Mouse (Mus musculus) adrenal gland, postnatal 14 days (tissue): Measurements from ENCODE around the gene Emc3. TPM values are rescaled to one million over a fixed set of nuclear protein-coding genes. Genes with fewer than 3 reads are reported as not detected.

Experiments used
- DNase-seq: peaks from one replicate; pipeline ENCODE4 v3.0.0; 2021; ENCODE audit warnings: mixed read lengths
- long read RNA-seq, 2 experiments: library from polyadenylated mRNA; stranded (forward); transcript quantifications; one replicate each; pipeline ENCODE4 v2.0.0; 2021
- total RNA-seq: library from RNA; stranded (reverse); gene quantifications from 2 replicates; pipeline ENCODE4 v1.2.3, GENCODE M21; 2021

Gene Emc3
- total RNA-seq: 88.7 and 94.4 TPM in 2 replicates
- long read RNA-seq, experiment 1, transcript Emc3-201 (8 exons, 1,985 nt): major isoform, 190 of 214 reads
- long read RNA-seq, experiment 1, partial matches to known transcripts: 2 of 214 reads
- long read RNA-seq, experiment 1, other reads (novel, unspliced or antisense): 19 of 214 reads
- long read RNA-seq, experiment 2, transcript Emc3-201 (8 exons, 1,985 nt): major isoform, 161 of 180 reads
- long read RNA-seq, experiment 2, partial matches to known transcripts: 2 of 180 reads
- long read RNA-seq, experiment 2, other reads (novel, unspliced or antisense): 15 of 180 reads

GRCm38 (mm10) chr6:113530932-113531839 is at the start of gene Emc3, which contains the start of gene Fancd2:
TSS of gene Emc3 (minus strand) at chr6:113531652.
TSS of gene Fancd2 (plus strand) at chr6:113531682.
- peak; percentile 93 for DNase-seq

GRCm38 (mm10) chr6:113579306-113579705 is 47.9 kb upstream of the Emc3 start:
- no peak for DNase-seq

DNA sequence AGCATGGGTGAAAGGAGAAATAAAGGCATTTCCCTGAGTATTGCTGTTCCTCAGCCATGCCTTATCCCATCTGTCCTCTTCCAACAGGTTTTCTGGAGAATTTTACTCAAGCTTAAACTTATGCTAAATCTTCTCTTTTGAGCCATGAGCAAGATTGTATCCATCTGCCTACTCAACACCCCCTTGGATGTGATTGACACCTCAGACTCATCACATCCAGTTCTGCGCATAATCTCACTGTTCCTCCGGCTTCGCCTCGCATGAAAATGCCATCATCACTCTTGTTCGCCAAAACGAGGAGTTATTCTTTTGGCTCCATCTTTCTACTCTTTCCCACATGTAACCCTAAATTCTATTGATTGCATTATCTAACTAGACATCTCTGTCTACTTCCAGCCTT is 44.6 kb upstream of the Emc3 start:
- DNase-seq: no peak

DNA sequence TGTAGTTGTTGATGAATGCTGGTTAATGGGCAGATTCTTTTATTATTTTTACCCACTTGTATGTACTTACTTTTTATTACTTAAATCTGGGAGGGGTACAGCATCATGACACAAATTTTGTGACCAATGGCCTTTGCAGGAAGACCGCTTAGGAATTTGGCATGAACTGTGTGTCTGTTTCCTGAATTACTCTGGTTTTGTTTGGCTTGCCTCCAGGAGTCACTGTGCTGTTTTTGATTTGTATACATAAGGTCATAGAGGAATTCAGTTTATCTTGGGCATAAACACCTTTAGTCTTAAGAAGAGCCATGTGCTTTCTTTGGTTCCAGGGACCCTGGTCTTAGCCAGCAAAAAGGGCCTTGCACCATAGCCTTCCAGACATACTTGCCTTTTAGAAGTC is 33.1 kb upstream of the Emc3 start:
- no peak for DNase-seq

GRCm38 (mm10) chr6:113559736-113560135 is 28.3 kb upstream of the Emc3 start:
- DNase-seq: no peak

DNA sequence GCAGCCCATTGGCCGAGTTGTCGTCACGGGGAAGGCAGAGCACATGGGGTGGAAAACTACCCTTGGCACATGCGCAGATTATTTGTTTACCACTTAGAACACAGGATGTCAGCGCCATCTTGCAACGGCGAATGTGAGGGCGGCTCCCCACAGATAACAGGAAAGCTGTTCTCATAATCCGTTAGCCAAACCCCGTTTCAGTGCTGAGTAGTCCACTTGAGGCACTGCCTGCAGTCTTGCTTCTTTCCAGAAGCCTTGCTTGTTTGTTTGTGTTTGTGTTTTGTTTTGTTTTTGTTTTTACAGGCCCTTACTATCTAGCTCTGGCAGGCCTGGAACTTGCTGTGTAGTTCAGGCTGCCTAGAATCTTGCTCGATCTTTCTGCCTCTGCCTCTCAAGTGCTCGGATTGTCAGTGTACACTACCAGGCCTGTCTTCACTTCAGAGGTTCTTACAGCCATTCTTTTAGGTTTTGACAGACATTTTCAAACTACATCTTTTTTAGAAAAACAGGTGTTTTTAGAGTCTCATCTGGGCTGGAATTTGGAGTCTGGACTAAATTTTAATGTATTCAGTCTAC is 12.5 kb upstream of the Emc3 start:
- DNase-seq: no peak

- no peak for DNase-seq
Observed at GRCm38 (mm10) chr6:113541610-113542009, 10.2 kb upstream of the Emc3 start.

DNA sequence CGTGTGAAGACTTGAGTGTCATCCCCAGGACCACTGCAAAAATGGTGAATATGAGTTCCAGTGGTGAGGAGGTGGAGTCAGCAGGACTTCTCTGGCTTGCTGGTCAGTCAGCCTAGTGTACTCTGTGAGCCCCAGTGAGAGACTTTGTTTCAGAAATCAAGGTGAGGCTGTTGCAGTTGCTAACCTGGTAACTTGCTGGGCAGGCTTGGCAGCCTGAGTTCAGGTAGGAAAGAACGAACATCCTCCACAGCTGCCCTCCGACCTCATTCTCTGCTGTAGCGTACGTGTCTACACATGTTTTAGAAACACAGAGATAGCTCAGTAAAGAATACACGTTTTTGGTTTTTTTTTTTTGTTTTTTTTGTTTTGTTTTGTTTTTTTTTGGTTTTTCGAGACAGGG is 3.4 kb upstream of the Emc3 start:
- no peak for DNase-seq

GRCm38 (mm10) chr6:113531840-113532404 is 470 bp upstream of the Emc3 start:
- DNase-seq: no peak

GRCm38 (mm10) chr6:113523420-113523819 is 8.0 kb downstream of the Emc3 start:
- no peak for DNase-seq

DNA sequence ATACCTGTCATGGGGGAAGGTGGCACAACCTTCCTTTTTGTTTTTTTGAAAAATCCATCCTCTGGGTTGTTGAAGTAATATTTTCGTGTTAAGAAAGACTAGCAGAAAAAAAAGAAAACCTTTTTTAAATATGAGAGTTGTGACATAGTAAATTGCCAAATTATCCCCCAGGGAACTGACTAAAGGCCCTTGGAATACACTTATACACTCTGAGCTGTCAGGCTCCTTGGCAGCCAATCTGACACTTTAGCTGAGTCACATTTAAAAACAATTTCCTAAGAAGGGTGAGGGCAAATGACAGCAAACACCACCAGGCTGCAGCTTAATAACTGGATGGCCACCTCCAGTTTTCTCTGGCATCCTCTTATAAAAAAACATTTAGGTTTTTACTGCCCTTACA is 9.1 kb downstream of the Emc3 start:
- DNase-seq: no peak

DNA sequence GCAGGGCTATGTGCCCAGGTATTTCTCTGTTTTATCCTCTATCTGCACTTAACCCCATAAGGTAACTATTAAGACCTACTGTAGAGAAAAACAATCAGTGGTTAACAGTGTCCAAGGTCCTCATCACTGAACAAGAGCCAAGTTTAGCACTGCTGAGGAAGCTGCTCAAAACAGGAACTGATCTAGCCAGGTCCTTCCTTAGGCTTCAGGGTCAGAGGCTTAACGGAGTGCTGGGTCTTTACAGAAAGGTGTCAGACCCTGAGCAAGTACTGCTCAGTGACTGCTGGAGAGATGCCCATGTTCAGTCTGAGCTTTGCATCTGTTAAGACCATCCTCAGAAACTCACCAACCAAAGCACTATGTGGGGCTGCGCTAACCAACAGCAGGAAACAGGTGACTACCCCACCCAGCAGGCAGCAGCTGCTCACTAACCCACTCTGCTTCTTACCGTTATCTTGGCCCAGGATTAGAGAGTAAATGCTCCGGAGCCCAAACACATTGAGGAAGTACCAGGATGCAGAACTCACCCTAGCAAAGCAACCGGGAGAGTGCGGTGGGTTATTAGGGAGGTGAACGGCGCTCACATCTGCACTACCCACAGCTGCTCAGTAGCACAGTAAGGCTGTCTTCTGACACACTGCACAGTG is 13.9 kb downstream of the Emc3 start:
- DNase-seq: no peak

GRCm38 (mm10) chr6:113514600-113514999 is 16.9 kb downstream of the Emc3 start:
- DNase-seq: no peak

GRCm38 (mm10) chr6:113513944-113514343 is 17.5 kb downstream of the Emc3 start:
- peak; percentile 35 for DNase-seq

DNA sequence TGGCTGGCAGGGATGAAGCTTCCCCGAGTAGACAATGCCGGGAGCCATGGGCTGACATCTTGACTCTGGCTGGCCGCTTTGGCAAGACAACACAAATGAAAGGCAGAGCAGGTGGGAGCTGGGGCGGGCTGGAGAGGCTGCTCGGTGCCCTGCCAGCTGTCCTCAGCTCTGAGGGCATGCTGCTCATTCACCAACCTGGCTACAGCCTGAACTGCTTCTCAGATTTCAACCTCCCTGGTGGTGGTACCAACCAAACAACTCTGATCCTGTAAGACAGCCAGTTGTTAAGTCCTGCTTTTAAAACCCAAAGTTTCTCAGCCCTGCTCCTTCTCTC is 22.5 kb downstream of the Emc3 start:
- no peak for DNase-seq

GRCm38 (mm10) chr6:113508272-113508946 is 23.0 kb downstream of the Emc3 start:
- peak; percentile 67 for DNase-seq

DNA sequence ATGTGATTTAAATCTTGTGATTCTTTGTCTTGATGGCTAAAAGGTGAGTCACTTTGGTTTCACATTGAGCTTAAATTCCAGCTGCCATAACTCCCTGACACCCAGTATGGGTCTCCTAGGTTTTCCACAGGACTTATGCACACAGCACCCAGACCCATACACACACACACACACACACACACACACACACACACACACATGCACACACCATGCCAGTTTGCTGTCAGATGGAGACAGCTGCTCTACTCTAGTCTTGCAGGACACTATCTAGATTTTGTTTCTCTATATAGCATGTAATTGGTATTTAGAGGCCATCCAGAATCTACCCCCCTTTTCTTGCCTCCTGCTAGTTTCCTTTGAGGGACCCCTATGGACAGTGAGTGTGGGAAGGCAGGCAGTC is 24.3 kb downstream of the Emc3 start:
- no peak for DNase-seq

DNA sequence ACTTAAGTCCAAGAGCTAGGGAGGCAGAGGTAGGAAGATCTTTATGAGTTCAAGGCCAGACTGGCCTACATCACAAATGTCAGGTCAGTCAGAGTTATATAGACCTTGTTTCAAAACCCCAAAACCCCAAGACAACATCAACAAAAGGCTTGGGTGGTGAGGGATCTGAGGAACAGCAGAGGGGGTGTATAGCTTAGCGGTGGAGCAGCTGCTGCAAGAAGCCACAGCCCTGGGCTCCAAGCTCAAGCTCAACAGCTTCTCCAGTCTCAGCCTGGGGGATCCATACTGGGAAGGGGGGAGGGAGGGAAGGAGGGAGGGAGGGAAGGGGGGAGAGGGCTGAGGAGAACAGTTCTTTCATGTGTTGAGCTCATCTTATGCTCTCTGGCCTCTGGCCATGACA is 25.8 kb downstream of the Emc3 start:
- no peak for DNase-seq

DNA sequence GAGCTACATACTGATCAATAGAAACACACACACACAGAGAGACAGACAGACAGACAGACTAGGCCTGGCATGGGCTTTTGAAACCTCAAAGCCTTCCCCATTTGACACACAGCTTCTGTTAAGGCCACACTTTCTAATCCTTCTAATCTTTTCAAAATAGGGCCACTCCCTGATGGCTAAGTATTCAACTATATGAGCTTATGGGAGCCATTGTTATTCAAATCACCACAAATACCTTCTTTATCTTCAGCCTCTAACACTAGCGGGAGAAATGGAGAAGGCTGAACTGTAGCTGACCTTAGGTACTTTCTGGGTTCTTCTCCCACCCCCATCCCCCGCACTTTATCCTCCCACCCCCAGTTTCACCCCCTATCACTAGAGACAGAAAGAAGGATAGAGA is 28.7 kb downstream of the Emc3 start:
- DNase-seq: no peak

DNA sequence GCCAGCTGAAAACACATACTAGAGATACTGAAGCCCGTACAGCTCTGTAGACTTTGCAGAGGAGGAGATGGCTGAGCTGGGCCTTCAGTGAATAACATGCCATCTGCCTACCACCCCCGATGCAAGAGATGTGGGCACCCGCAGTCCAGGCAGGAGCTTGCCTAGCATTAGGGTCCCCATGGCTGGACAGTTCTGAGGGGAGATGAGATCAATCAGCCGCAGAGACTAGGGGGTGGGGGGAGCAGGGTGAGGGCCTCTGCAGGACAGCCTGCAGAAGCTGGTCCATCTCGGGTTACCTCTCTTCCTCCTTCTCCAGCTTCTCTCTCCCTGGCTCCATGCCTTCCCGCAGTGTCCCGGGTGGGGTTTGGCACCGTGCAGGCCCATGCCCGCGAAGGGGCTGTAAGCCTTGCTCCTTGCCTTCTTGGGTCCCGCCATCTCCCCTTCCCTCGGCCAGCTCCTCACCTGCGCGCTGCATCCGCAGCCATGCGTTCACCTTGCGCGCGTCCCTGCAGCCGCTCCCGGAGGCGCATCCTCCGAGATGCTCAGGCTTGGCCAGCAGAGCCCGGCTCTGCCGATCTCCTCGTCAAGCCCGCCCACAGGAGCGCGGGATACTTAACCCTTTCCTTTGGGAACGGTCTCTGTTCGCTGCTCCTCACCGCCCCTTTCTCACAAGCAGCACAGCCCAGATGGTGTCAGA is 29.9 kb downstream of the Emc3 start, which contains the start of gene Prrt3:
Prrt3 (minus strand) TSS at position 544 of the 697 bp plus-strand sequence.
- DNase-seq: peak; percentile 35

- no peak for DNase-seq
Observed at GRCm38 (mm10) chr6:113499346-113499745, 32.1 kb downstream of the Emc3 start.
